Mouse (Mus musculus) adrenal gland (tissue): ENCODE data around the gene Phf13.

Source experiments
- intact Hi-C: fragments of 180-260 bp; cut with DNase I; formaldehyde crosslinking; loops from one replicate; pipeline ENCODE4 v1.15.1; 2025
- long read RNA-seq, 2 experiments: library from polyadenylated mRNA; unstranded; transcript quantifications; one replicate each; pipeline ENCODE4 v2.0.0; 2020; ENCODE audit warnings: borderline replicate concordance in 1 of 2; ENCODE audit not compliant: insufficient replicate concordance in 1 of 2

Gene Phf13
- long read RNA-seq, experiment 1, partial matches to known transcripts: 0 of 5 reads
- long read RNA-seq, experiment 1, other reads (novel, unspliced or antisense): 3 of 5 reads
- long read RNA-seq, experiment 2, partial matches to known transcripts: 0 of 5 reads
- long read RNA-seq, experiment 2, other reads (novel, unspliced or antisense): 1 of 5 reads

GRCm38 (mm10) chr4:151996173-151996950 lies at the start of gene Phf13:
Gene Phf13, minus strand, starts transcription at chr4:151996258.
- intact Hi-C loops: no loop called here

DNA sequence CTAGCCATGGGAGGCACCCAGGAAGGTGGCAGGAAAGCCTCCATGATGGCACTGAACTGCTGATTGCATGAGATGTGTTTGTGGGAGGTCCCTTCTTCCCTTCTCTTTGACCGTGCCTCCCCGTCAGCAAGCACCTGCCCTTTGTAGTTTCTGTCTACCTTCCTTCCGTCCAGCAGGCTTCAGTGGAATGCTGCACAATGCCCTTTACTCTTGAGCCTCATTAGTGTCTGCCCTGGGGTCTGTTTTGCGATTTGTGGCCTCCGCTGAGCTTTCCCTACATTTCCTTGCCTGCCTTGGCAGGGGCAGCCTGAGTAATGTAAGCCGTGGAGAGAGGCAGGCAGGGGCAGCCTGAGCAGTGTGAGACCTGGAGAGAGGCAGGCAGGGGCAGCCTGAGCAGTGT lies 48.6 kb upstream of the Phf13 start:
- intact Hi-C loops: no loop called here

GRCm38 (mm10) chr4:152043171-152043570 lies 47.1 kb upstream of the Phf13 start:
- intact Hi-C loops: no loop called here

DNA sequence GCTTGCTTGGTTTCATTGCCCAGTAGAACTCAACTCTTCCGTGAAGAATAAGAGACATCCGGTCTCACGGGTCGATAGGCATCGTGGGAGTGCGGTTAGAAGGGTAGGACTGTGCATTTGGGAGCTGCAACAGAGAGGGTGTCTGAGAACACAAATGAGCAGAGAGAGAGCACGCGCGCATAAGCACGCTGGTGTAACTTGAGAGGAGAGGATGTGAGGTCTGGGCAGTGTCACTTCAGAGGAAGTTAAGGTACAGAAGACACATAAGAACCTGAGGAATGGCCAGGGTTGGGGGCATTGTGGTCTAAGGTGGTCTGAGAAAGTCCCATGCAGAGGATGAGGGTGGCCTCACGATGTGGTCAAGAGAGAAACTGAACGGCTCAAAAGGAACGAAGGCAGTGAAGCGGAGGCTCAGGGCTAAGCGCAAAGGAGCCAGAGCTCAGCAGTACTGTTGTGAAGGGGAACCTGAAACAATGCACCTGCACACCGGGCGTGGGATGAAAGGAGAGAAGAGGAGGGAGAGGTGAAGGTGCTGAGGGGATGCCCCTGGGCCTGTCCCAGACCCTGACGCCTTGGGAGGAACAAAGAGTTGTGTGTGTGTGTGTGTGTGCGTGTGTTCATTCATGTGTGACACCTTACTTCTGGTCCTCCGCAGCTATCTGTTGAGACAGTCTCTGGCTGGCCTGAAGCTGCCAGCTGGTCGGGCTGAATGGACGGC lies 46.0 kb upstream of the Phf13 start:
- intact Hi-C loops: no loop called here

DNA sequence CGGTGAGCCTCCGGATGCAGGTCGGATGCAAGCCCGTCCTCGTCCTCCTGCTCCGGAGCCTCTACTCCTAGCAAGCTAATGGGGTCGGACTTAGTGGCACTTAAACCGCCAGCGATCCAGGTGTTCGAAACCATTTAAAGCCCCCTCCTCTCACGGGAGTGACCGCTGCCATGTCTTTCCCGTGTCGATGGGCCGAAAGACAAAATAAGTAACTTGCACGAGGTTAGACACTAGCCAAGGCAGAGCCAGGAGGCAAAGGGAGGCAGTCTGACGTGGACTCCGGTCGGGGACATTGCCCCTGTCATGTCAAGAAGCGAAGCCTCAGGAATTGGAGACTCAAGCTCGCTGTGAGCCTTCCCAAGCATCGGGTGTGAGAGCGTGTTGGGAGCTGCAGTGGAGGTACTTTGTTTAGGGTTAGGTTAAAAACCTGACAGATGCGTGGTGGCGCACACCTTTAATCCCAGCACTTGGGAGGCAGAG lies 43.8 kb upstream of the Phf13 start:
- intact Hi-C loops: loop anchor here (5.0 kb wide), 1 partner anchor 57 kb away; no protein-coding TSS in a partner anchor

DNA sequence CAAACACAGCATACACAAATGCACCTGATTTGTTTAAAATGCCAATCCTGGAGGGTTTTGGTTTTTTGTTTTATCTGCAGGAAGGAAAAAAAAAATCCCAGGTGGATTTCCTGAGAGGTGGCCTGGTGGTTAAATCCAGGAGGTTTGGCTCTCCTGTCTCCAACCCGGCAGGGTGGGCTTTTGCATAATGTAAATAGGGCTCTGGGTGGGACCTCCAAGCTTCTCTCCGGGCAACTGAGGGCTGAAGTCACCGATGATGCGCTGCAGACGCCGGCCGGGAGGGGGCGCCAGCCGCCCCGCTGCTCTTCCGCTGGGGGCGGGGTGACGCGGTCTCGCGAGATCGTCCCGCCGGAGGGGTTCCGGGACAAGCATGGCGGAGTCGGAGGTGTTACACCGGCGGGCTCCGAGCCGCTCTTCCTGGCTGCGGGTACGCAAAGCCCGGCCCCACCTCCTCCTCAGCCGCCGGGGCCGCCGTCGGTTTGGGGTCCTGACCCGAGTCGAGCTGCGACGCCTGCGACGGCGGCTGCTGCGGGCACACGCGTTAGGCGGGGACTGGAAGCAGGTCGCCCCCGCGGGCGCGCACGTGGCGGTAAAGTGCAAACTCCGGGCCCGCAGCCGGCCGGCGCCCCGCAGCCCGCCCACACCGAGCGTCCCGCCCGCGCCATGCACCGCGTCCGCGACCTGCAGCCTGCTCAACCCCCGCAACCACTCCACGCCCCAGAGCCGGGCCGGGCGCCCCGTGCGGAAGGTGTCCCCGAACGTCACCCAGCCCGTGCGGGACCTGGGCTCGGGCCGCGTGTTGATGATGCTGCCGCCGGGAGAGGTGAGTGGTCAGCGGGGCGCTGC lies 43.1 kb upstream of the Phf13 start, which contains the start of gene Nol9:
Gene Nol9, plus strand, starts transcription at position 337 of the 846 bp plus-strand sequence.
- intact Hi-C loops: loop anchor here (5.0 kb wide), 1 partner anchor 58 kb away; no protein-coding TSS in a partner anchor

- intact Hi-C loops: loop anchor here (5.0 kb wide), 1 partner anchor 59 kb away; no protein-coding TSS in a partner anchor
These were observed 42.3 kb upstream of the Phf13 start, which contains the start of gene Tas1r1 for GRCm38 (mm10) chr4:152038225-152038984. Gene Tas1r1, minus strand, starts transcription at chr4:152038568.

GRCm38 (mm10) chr4:152036464-152036863 lies 40.4 kb upstream of the Phf13 start:
- intact Hi-C loops: loop anchor here (5.0 kb wide), 1 partner anchor 61 kb away; no protein-coding TSS in a partner anchor

DNA sequence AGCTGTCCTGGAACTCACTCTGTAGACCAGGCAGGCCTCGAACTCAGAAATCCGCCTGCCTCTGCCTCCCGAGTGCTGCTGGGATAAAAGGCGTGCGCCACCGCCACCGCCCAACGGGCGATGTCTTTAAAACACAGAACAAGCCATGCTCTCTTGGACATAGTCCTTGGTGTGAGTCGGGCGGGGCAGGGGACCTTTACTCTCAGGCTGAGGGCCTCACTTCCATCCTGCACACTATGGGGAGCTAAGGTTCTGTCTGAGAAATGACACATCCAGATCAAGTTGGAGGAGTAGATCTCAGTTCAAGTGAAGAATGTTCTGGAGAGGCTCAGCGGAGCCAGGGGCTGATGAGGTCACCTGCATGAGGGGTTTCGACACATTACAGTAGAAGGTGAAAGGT lies 36.9 kb upstream of the Phf13 start:
- intact Hi-C loops: loop anchor here (5.0 kb wide), 1 partner anchor 51 kb away; no protein-coding TSS in a partner anchor

DNA sequence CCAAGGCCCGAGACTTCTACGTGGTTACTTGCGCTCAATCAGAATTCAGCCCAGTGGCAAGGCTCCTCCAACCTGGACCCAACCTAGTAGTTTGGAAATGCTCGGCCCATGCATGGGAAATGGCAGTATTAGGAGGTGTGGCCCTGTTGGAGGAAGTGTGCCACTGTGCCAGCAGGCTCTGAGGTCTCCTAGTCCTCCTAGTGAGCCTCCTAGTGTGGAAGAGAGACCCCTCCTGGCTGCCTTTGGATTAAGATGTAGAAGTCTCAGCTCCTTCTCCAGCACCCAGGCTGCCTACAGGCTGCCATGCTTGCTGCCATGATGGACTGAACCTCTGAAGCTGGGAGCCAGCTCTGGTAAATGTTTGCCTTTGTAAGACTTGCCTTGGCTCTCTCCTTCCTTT lies 33.9 kb upstream of the Phf13 start:
- intact Hi-C loops: loop anchor here (5.0 kb wide), 1 partner anchor 48 kb away; no protein-coding TSS in a partner anchor

DNA sequence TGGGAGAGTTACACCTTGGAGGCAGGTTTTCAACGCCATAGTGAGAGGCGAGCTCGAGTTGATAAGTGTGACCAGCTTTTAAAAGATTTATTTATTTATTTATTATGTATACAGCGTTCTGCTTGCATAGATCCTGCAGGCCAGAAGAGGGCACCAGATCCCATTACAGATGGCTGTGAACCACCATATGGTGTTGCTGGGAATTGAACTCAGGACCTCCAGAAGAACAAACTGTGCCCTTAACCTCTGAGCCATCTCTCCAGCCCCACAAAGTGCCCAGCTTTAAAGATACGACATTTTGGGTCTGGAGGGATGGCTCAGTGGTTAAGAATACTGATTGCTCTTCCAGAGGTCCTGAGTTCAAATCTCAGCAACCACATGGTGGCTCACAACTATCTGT lies 33.0 kb upstream of the Phf13 start:
- intact Hi-C loops: no loop called here

DNA sequence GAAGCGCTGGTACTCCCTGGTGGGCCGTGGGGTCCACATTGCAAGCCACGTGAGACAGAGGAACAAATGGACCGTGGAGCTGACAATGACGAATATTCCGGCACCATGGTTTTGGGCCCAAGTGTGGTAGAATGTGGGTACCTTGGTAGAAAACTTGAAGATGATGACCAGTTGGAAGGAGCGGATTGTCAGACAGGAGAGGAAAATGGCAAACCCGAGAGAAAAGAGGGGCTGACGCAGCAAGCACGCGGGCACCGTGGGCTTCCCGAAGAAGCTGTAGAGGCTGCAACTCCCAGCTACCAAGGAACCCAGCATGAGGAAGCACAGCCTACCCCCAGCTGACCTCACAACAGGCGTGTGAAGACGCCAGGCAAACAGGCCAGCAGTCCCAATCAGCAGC lies 32.4 kb upstream of the Phf13 start:
- intact Hi-C loops: no loop called here

GRCm38 (mm10) chr4:152027524-152027923 lies 31.5 kb upstream of the Phf13 start, which contains the start of gene Zbtb48:
Gene Zbtb48, minus strand, starts transcription at chr4:152027671.
- intact Hi-C loops: no loop called here

DNA sequence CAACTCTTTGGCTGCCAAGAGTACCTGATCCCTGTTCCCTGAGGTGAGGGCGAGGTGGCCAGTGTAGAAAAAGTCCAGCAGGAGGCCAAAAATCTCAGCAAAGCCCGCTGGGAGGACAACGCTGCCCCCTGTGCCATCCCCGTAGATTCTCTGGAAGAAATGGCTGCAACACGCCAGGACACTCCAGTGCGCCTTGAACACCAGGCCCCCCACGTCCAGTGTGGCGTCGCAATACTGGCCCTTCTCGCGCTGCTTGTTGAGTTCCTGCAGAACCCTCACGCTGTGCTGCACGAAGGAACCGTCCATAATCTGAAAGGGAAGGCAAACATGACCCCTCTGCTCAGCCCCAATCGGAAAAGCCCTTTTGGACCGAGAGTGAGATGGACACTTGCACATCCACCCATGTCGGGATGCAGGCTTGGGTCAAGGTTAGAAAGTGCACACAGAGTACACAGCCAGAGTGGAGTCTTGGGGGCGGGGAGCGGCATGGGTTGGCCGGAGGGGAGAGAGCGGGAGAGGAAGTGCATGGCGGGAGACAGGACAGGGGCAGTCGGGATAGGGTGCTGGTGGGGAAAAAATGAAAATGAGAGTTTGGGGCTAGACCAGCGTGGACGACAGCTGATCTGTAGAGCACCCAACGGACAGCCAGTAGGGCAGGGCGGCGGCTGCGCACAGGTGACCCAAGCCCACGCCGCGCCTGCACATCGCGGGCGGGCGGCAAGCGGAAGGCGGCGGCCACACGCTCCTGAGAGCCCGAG lies 30.9 kb upstream of the Phf13 start:
- intact Hi-C loops: no loop called here

DNA sequence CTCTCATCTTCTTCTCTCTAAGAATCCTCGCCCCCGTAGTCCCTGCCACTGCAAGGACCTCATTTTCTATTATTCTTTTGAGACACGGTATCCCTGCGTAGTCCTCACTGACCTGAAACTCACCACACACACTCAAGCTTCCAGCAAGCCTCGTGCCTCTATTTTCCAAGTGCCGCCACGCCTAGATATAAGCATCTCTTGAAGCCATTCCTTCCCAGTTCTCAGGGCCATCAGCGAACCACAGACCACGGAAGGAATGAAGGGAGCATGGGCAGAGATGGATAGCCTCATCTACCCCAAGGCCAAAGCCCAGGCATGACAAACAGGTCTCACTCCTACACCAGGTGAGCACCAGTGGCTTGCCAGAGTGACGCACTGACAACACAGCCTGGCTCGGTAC lies 28.5 kb upstream of the Phf13 start:
- intact Hi-C loops: no loop called here

GRCm38 (mm10) chr4:152022506-152022905 lies 26.4 kb upstream of the Phf13 start:
- intact Hi-C loops: no loop called here

DNA sequence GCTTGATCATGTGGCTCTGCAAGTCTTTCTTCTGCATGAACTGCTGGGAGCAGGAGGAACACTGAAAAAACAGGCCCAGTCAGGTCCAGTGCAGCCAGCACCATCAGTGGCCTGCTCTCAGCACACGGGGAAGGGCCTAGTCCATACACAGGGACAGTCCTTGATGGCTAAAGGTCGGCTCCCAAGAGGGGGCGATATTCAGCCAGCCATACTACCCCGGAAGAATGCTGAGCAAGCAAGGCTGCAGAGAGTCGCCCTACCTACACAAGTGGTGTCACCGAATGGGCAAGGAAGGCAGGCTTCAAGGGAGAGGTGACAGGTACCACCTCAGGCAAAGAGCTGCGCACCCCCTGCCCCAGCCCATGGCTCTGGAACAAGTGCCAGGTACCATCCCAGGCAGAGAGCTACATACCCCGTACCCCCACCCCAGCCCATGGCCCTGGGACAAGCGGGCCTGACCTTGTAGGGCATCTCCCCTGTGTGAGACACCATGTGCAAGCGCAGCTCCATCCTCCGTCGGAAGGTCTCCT lies 25.6 kb upstream of the Phf13 start:
- intact Hi-C loops: no loop called here

- intact Hi-C loops: no loop called here
These were observed 24.0 kb upstream of the Phf13 start for GRCm38 (mm10) chr4:152020024-152020423.

- intact Hi-C loops: no loop called here
These were observed 23.0 kb upstream of the Phf13 start for GRCm38 (mm10) chr4:152019073-152019472.
